Mouse (Mus musculus) right cerebral cortex, adult 18-20 months (tissue): Measurements from ENCODE around the gene Pknox2.

Experiments
- DNase-seq: peaks from one replicate; pipeline ENCODE4 v3.0.0; 2022; ENCODE audit warnings: mixed read lengths

Pknox2 gene

DNA sequence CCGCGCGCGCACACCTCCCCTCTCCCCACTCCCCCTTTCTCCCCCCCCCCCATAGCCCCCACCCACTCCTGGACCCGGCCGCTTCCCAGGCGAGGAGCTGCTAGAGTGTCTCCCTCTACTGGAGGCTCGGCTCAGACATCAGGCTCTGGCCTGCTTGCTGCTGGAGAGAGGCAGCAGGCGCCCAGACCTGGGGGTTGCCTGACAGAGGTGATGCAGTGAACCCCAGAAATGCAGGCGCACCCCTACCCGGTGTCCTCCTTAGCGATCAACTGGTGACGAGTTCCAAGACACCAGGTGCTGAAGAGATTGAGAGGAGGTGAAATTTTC, at the start of gene Pknox2:
Gene Pknox2 (minus strand): TSS at position 49 of the 327 bp plus-strand sequence.
- peak; percentile 92 for DNase-seq

DNA sequence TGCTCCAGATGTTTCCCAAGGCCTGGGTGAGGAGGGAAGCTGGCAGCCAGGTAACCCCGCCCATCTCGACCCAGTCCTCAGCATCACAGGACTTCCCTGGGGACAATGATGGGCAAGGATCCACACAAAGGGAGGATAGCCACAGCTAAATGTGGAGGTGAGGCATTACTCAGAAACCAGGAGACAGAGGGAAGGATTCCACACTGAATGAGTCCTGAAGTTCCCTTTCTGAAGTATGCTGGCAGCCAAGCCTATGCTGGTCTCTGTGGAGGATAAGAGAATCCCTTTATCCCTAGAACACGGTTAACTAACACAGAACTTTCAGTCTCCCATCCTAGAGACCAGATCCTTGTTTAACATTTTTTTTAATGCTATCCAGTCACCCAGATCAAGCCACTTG, 40.8 kb upstream of the Pknox2 start:
- DNase-seq, result no peak

DNA sequence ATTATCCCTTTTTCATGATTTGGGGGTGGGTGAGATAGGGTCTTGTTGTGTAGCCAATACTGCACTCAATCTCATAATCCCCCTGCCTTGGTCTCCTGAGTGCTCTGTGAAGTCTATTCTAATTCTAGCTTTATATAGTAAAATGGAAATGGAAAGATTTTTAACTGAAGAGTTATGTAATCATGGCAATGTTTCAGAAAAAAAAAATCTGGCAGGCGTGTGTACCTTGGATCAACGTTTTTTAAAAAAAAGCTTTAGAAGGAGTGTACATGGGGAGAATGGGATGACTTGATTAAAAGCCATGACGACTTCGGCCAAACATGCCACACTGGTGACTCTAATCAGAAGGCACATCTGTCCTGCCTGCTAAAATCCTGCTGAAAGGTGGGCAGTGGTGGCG, 40.2 kb upstream of the Pknox2 start:
- no peak for DNase-seq

DNA sequence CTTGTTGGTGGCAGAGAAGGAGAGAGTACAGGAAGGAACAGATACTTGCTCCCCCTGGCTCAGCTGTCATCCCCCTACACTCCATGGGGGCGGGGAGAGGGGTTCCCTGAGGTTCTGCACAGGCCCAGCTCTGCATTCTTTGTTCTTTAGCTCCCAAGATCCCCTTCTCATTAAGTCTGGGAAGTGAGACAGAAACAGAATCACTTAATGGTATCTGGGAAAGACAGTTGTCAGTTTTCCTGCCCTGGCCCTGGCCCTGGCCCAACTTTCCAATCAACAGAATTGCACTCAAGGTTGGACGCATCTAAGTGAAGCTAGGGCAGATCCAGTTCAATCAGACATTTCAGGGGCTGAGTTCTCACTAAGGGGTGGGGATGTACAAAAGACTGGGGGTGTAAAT, 36.0 kb upstream of the Pknox2 start:
- no peak for DNase-seq

DNA sequence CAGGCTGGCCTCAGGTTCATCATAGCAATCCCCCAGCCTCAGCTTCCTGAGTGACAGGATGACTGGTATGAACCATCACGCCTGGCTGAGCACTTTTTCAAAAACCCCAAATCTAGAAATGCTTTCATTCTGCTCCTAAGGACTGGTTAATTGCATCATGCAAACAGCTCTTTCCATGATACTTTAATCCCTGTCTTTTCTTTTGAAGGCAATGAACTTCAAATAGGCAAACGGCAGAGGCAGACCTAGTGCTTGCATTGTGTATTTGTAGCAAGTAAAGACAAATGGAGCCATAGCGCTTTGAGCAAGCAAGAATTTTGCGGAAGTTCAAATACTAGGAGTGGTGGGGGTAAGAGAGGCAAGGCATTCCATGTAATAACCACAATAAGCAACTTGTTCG, 34.4 kb upstream of the Pknox2 start:
- DNase-seq, result no peak

DNA sequence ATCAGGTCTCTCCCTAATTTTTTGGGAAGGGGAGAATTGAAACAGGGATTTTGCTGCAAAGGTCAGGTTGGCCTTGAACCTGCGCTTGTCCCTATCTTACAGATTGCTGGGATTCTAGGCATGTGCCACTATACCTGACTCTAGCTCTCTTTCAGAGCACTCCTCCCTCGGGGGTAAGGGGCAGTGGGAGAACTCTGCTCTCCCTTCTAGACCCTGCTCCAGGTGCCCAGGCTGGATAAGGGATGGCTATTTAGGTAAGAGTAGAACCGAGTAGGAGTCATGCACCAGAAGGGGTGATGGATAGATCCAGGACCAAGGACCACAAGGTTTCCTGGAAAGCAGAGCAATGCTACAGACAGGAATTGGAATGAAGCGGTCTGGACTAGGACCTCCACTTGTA, 32.4 kb upstream of the Pknox2 start:
- no peak for DNase-seq

DNA sequence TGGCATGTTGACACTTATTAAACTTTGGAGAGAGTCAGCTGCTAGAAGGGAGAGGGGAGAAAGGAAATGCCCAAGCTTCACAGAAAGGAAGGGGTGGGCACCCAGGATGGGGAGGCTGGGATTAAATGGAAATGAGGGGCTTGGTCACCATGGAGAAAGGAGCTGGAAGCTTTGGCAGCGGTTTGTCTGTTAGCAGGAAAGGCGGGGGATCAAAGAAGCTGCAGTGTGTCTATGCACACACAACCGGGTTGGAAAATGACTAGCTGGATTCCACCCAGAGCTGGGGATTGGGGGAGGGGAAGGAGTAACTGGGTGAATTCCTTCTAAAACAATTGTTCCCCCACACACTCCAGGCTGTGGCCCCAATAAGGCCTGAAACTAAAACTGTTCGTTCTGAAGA, 31.7 kb upstream of the Pknox2 start:
- DNase-seq, result peak; percentile 23

DNA sequence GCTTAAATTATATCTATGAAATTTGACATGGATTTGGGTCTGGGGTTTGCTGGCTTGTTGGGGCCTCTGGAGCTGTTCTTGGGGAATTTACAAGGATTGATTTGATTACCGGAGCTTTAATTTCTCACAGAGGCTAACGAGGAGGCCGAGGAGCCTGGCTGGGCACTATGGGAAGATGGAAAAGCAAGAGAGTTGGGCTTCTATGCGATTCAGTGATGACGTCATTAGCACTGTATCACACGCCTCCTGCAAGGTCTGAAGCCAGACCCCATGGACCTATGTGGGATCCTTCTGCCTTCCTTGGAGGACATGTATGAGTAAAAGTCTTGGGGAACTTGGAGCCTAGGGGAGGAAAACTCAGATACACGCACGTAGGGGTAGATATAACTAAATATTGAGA, 30.3 kb upstream of the Pknox2 start:
- DNase-seq, result no peak

DNA sequence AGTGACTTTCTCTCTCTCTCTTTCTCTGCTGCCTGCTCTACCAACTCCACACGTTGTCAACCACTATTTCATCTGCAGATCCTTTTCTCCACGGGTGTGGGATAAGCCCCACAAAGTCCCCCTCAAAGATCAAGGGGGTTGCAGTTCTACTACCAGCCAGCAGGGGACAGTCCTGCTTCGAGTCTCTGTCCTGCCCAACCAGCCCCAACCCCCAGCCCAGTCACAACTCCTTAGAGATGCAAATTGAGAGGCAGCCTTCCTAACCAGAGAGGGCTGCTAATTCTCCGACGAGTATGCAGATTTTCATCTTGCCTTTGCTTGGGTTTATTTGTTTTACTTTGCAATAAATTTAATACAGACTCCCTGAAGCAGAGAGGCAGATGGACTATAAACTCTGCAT, 29.9 kb upstream of the Pknox2 start:
- DNase-seq, result peak; percentile 79

DNA sequence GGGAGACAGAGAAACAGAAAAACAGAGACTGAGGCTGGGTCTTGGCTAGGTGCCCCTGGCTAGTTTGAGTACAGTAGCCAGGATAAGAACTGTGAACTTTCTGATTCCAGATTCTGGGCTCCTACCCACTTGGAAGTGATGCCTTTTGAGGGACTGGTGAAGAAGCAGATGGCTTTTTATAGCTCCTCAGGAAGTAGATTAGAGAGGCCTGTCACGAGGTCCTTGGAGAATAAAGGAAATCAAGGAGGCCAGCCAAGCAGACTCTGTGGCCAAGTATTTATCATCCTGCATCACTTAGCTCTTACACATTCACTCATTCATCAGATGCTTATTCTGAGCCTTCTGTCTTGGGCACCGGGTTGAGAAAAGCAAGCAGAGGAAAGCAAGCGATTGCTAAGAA, 28.8 kb upstream of the Pknox2 start:
- no peak for DNase-seq

DNA sequence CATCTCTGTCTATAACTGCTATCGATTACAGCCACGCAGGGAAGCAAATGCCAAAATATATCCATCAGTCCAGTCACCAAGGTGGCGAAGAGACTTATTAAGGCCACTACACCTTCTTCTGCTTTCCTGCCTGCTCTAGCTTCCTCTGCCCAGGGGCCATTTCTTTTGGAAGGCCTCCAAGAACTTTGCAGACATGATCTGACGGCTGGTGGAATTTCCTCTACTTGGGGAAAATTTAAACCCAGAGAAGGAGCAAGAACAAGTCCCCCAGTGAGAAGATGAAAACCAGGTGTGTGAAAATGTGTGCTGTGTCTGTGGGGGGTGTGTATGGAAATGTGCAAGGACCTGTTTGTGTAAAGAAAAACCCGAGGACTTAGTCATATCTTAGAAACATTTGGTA, 26.2 kb upstream of the Pknox2 start:
- no peak for DNase-seq

DNA sequence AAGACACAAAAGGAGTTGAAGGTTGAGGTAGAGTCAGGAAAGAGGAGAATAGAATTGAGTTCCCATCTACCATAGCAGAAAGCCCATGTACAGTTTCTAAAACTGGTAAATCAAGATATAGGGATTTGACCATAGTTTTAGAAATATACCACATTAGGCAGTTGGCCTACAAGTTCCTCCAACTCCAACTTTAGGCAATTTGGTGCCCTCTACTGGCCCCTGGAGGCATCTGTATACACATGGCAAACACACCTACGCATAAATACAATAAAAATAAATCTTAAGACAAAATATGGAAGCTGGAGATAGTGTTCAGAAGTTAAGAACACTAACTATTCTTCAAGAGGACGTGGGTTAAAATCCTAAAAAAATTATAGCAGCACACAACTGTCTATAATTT, 19.7 kb upstream of the Pknox2 start:
- no peak for DNase-seq

DNA sequence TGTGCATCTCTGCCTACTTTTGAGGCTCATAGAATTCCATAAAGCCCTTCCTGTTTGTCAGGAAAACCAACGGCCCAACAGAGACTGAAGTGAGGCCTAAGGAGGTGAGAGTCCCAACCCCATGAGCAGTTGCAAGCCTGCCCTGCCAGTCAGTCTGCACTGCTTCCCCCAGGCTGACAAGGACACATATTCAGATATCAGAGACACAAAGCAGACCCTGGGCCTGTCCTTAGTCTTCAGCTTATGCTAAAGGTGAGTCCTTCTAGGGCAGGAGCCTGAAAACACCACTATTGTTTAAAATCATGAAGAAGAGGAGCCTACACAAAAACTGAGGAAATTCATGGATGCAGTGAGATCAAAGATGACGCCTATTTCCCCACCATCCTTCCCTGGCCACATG, 13.5 kb upstream of the Pknox2 start:
- no peak for DNase-seq

DNA sequence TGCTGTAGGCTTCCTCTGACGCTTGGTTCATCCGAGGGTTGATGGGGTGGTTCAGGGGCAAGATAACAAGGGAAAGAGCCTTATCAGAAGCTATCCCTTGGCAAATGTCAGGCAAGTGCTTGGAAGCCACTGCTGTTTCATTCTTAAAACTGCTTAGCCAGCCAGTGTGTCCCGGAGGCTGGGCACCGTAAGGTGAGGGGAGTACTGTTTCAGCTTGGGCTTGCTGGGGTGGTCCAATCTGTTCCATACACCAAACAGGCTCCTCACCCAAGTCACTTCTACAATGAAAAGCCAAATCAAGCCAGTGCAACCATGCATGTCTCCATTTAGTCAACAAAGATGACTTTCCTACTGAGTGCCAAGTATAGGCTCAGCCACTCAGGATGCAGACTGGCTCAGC, 679 bp upstream of the Pknox2 start:
- DNase-seq, result no peak

DNA sequence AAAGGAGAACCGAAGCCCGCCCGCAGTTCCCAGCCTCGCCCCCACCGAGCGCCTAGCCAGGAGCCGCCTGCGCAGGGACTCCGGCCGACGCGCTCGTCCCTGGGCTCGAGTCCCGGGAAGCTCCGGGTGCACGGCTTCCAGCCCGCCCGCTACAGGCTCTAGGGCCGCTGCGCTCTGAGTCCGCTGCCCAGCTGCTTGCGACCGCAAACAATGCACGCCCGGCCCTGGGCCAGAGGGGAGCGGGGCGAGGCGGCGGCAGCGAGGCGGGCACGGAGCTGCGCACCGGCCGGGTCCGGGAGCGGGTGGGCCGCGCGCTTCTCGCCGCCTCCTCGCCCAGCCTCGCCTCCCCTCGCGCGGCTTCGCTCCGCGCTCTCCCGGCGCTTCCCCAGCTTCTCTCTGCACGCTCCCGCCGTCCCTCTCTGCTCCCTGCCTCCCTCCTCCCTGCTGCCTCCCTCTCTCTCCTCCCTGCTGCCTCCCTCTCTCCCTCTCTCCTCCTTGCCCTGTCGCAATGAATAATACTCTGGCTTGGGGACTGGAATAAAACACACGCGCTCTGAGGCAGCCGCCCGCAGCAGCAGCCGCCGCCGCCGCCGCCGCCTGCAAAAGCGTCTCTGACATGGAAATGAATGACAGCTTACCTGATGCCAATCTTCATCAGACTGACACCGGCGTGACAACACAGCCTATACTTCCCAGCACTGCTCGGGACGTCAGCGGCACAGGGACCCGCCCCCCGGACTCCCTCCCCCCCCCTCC, 426 bp downstream of the Pknox2 start:
- peak; percentile 87 for DNase-seq

DNA sequence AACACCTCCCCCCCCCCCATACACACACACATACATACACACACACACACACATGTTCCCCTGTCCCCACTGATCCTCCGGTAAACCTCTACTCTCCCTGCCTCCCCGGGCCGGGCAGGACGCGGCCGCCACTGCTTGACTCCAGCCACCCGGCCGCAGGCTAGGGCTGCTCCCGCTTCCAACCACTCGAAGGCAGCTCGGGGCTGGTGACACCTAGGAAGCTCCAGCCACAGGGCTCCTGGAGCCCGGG, 929 bp downstream of the Pknox2 start:
- no peak for DNase-seq

DNA sequence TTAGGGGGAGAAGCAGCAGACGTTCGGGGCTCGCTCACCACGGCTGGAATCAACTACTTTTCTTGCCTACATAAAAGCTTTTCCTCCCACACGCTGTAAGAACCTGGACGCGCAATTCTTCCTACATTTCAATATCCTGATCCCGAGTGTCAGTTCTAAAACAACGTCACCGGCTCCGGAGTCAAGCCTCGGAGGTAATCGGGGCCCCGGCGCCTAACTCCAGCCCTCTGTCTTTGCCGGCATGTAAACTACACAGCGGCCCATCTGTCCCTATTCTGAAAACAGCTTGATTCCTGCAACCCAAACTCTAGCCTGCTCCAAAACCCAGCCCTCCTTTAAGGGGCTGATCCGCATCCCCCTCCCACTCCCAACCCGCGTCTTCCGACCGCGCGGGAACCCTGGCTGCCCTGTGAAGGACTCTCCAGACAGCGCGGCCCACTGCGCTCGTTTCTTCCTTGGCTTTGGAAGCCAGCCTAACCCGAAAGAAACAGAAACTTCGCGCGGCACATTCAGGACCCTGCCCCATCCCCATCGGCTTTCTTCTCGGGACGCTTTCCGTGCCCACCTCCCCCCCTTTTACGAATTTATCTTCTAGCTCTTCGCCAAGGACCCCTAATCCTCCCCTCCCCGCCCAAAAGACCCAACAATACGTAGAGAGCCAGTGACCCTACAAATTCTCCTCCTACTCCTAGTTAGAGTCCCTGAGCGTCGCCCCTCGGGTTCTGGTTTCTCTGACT, 1.4 kb downstream of the Pknox2 start:
- DNase-seq, result peak; percentile 53

DNA sequence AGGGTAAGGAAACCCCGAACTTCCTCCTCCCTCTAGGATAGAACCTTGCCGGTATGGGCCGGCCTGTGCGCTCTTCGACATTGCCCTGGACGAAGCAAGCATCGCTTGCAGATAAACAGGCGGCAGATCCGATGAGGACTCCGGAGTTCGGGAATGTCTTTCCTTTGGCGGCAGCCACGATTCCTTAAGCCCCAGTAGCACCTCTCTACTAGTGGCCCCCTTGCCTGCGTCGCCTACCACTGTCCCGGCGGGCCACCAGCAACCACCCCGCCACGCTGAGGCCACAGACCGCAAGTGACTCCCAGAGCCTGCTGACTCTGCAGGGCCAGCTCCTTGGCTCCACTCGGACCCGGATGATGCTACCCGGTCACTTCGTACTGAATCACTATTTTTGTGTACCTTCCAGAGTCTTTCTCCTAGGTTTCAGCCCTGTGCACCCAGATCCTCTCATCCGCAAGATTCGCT, 2.0 kb downstream of the Pknox2 start:
- DNase-seq, result no peak

DNA sequence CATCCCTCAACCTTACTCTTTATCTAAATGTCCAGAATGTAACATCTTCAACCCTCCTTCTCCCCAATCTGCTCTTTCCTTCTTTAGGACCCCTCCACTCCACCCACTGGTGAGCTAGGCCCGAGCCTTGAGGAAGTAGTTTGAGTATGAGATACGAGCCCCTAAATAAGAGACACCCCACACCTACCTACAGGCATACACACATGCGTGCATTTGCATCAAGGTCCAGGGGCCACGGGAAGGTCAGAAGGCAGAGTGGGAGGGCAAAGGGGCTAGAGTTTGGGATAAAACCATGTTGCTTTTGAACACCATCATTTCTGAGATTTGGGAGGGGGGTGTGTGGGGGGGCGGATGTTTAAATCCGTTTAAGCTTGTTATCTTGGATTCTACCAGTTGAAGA, 2.5 kb downstream of the Pknox2 start:
- DNase-seq, result no peak

DNA sequence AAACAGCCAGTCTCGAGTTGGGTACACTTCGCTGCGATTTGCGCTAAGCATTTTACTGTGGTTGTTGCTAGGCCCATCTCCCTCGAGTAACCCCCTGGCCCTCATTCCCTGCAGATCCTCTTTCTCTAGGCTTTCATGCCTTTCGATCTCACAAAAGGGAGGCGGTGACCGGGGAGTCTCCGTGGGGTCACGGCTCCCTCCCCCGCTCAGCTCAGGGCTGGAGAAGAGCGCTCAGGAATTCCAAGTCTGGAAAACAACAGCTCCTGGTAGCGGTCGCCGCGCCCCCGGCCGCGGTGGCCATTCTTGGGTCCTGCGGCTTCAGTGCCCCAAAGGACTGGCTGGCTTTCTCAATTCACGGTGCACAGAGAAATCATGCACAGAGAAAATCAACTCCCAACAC, 3.0 kb downstream of the Pknox2 start:
- DNase-seq, result no peak

DNA sequence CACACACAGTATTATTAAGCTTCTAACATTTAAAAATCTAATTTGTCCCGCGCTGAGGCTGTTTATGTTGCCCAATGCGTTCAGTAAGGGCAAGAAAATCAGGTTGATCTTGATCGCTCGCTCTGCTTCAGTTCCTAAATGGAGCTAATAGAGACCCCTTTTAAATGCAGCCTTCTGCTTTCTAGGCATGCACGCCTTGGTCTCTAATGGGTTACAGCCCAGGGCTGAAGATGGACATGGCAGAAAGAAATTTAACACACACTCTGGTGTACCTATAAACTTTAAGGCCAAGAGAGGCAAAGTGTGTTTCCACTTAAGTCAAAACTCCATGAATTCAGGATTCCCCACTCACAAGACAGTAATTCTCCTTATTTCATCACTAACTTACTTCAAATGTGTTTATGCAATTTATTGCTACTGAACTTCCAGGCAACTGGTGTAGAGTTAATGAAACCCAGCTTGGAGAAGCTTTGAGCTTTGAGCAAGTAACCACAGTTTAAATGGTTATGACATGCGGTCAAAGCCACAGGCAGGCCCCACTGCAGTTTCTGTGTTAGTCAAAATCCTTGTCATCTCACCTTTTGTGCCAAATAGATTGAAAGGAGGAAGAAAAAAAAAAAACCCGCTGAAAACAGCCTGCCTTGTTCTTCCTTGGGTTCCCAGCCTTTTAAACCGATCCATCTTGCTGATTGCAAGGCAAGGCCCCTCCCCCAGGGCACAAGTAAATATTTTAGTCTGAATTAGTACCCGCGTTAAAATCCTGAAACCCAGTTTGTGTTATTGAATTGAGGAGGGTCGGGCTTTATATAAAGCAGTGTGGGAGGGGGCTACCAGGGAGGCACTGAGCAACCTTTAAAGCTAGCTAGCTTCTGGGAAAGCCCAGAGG, 3.9 kb downstream of the Pknox2 start:
- DNase-seq, result no peak

DNA sequence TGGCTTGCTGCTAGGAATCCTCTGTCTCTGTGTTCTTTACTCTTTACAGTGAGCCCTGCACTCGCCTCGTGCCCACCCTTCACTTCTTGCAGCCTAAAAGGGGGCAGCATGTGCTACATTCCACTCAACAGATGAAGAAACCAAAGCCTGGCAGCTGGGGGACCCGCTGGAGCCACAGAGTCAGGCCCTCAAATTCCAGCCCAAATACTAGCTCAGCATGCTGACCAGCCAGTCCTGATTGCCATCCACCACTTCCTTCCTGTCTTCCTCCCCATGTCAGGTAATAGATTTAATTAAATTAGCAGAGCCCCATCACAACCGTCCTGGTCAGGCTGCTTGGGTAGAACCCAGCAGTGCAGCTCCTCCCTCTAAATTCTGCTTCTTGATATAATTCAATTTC, 5.1 kb downstream of the Pknox2 start:
- no peak for DNase-seq

DNA sequence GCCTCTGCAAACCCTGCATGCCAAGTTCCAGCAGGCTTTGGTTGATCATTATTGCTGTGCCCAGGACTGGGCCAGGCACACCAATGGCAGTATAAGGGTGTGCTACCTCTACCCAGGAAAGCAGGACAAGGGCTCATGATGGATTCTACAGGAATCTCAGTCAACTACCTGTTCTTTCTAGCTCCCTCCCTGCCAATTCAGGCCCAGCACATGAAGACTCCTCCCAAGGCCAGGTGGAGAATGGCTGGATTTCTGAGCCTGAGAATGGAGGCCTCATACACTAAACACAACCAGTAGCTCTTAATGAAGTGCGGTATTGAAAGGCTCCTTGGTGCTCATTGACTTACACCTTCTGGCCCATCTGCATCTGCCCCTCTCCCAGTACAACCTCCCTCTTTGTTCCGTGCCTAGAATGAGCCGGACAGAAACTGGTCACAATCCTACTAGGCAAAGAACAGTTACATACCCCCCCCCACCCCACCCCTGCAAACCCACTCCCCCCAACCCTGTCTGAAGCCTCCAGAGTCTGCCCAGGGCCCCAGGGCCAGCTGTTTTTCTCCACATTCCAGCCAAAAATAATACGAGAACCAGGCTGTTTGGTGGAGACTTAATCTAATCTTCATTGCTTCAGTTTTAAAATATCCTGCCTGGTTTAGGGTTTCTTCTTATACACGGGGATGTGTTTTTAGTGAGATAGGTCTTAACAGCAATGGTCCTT, 6.6 kb downstream of the Pknox2 start:
- DNase-seq, result no peak
